Mouse (Mus musculus) gastrocnemius, postnatal 14 days (tissue): ENCODE measurements around the gene Gpat2. TPM values are rescaled to one million over a fixed set of nuclear protein-coding genes. Genes with fewer than 3 reads are reported as not detected.

ENCODE experiments used
- DNase-seq: peaks from one replicate; pipeline ENCODE4 v3.0.0; 2021; ENCODE audit warnings: mixed read lengths
- intact Hi-C: fragments of 180-260 bp; cut with DNase I; formaldehyde crosslinking; loops from one replicate; pipeline ENCODE4 v1.15.1; 2025; ENCODE audit warnings: low total_unique reads
- long read RNA-seq, 2 experiments: library from polyadenylated mRNA; stranded (forward); transcript quantifications; one replicate each; pipeline ENCODE4 v2.0.0; 2021
- total RNA-seq, 2 experiments: library from RNA; stranded (reverse); gene quantifications; 2 replicates each; pipeline ENCODE4 v1.2.3; 2021

Gpat2 gene
- not detected for total RNA-seq
- long read RNA-seq, experiment 1: 0 reads
- long read RNA-seq, experiment 2: 0 reads

DNA sequence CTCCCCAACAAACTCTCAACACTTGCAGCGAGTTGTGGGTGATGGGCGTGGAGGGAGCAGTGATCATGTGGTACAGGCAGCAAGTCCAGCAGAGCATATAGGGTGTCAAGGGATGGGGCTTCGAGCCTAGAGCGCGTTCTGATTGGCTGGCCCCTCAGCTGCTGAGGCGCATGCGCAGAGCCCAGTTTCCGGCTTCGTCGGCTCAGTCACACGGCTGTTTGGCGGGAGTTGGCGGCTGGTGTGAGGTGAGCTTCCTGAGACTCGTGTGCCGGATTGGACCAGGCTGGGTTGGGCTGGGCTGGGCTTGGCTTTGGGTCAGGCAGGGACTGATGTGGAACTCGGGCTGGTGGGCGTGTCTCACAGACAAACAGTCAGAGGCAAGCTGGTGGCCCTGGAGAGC is at the start of gene Gpat2:
TSS of gene Gpat2 (plus strand) at position 223 of the 400 bp plus-strand sequence.
- intact Hi-C loops: no loop called here
- no peak for DNase-seq

GRCm38 (mm10) chr2:127375759-127376341 is 49.1 kb upstream of the Gpat2 start:
- intact Hi-C loops: no loop called here
- no peak for DNase-seq

DNA sequence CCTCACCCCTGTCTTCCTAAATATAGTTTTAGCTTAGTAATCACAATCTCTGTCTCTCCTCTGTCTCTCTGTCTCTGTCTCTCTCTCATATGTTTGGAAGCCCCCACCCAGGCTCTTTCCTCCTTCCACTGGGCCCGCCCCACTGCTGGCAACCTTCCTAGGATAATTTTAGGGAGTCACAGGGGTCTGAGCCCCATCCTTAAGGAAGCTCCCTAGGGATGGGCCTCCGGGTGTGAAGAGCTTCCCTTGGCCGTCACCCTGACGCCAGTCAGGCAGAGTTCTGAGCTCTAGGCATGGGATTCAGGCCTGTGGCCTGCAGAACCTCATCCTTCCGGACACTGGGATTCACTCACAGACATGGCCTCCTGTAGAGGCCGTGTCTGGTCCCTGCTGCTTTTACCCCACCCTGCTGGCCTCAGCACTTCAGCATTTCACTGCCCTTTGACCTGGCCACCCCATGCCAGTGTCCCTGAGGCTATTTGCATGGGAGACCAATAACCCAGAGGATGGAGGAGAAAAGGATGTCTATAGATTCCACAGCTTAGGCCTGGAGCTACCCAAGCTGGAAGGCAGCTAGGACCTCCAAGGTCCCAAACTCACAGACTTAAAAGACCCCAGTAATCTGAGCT is 48.5 kb upstream of the Gpat2 start:
- no peak for DNase-seq
- intact Hi-C loops: no loop called here

DNA sequence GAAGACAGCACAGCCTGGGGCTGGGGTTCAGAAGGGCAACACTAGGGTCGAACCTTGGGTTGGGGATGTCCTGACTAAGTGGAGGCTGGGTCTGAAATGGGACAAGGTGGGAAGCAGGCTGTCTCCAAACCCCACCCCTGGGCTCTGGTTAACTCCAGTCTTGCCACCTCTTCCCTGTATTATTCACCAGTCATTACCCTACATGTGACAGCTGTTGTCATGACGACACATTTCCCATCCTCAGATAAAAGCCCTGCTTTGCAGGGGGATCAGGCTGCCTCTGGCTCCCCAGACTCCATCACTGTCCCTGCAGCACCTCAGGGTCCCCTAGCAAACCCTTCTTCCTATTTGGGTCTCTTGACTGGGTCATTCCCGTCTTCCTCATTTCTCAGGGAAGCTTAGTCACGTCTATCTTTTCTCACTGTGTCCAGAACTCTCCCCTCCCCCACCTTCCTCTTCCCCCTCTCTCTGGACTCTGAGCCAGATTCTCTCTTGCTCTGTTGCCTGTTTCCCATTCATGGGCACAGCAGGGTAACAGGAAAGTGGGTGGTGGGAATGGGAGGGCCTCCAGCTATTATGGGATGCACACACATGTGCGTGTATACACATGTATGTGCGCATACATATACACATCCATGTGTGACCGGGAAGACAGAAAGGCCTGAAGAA is 46.9 kb upstream of the Gpat2 start:
- intact Hi-C loops: no loop called here

DNA sequence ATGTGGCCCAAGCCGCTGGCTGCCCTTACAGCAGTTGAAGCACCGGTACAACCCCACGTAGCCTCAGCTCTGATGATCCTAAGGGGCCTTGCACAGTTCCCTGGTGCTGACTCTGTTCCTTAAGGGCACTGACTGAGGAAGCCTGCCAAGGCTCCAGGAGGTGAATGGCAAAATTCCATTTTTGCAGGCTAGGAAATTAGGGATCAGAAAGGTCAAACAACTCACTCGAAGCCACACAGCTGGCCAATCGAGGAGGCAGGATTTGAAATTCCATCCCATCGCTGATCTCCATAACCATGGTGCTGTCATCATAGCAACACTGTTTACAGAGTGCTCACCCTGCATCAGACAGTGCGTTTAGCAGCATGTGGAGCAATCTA is 46.4 kb upstream of the Gpat2 start:
- intact Hi-C loops: no loop called here
- DNase-seq: no peak

More for the DNA sequence above, 46.9 kb upstream of the Gpat2 start:
- DNase-seq: no peak

- intact Hi-C loops: no loop called here
- no peak for DNase-seq
These were observed 45.7 kb upstream of the Gpat2 start for GRCm38 (mm10) chr2:127379250-127379649.

- DNase-seq: no peak
- intact Hi-C loops: no loop called here
These were observed 41.1 kb upstream of the Gpat2 start for GRCm38 (mm10) chr2:127383881-127384280.

DNA sequence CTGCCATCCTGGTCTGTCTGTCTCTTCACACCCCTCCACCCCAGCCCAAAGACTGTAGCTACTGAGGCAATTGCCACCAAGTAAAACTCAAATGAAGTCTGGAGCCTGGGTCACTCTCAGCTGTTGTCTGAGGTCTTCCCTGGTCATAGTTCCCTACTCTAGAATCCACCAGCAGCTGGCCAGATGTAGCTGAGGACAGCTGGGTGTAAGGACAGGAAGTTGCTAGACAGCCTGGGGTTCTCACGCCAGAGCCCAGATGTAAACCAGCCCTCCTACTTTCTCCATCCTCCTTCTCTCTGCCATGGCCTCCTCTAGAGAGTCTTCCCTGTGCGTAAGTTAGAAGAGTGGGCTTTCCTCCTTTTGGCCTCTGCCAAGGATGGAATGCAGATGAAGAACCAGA is 37.5 kb upstream of the Gpat2 start:
- no peak for DNase-seq
- intact Hi-C loops: no loop called here

DNA sequence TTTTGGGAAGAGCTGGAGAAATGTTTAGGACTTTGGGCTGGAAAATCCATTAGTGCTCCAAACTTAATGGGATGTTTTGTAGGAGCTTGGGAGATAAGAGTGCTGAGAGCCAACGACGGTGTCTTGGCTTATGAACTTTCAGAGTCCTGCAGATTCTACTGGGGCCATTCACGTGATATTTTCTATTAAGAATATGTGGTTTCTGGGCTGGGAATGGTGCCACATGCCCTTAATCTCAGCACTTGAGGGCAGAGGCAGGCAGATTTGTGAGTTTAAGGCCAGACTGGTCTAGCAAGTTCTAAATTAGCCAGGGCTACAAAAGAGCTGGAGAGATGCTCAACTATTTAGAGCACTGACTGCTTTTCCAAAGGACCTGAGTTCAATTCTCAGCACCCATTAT is 34.6 kb upstream of the Gpat2 start:
- intact Hi-C loops: no loop called here
- DNase-seq: no peak

DNA sequence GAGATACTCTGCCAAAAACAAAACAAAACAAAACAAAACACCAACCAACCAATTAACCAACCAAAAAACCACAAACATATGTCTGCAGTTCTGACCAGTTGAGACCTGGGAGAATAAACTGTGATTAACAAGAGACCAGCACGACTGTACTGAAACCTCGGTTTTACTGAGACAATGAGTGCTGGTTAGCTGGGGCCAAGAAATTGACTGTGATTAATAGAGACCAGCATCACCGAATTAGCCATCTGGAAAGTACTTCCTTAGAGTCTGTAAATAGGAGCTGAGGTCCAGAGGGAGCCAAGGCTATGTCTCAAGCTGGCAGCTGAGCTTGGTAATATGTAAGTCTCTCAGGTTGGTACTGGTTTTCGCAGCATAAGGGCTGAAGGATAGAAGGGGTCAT is 34.2 kb upstream of the Gpat2 start:
- no peak for DNase-seq
- intact Hi-C loops: no loop called here

- no peak for DNase-seq
- intact Hi-C loops: no loop called here
These were observed 33.7 kb upstream of the Gpat2 start for GRCm38 (mm10) chr2:127391323-127391722.

GRCm38 (mm10) chr2:127394606-127395161 is 30.3 kb upstream of the Gpat2 start:
- intact Hi-C loops: no loop called here
- DNase-seq: no peak

- DNase-seq: no peak
- intact Hi-C loops: no loop called here
These were observed 26.3 kb upstream of the Gpat2 start for GRCm38 (mm10) chr2:127398738-127399137.

DNA sequence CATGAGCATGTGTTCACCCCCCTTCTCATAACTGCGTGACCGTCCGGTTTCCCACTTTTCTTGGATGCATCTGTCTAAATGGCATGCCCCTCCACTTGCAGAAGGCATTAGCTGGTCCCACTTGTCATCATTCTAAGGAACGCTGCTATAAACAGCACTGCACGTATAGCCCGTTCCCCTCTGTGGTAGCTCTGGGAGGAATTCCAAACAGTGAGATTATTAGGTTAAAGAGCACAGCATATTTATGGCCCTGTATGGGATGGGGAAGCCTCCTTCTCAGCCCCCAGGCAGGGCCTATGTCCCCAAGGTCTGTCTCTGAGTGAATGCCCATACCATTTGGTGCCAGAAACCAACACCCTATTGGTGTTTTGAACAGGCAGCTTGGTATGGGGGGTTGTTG is 13.9 kb upstream of the Gpat2 start:
- DNase-seq: no peak
- intact Hi-C loops: no loop called here

GRCm38 (mm10) chr2:127415806-127416205 is 9.2 kb upstream of the Gpat2 start:
- intact Hi-C loops: no loop called here
- no peak for DNase-seq

DNA sequence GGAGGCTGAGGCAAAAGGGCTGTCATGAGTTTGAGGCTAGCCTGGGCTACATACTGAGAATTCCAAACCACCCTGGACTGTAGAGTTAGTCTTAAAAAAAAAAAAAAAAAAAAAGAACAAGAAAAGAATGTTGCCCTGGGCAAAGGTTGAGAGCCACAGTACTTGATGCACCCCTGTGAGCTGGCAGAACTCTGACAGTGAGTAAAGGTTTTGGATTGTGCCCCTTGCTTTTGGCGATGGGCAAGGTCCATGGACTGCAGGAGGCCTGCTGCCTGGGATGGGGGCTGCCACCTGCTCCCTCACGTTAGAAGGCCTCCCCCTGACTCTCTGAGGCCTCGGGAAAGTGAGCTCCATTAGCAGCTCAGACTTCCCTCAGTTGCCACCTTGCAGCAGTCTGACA is 8.3 kb upstream of the Gpat2 start:
- intact Hi-C loops: no loop called here
- DNase-seq: no peak

- no peak for DNase-seq
- intact Hi-C loops: no loop called here
These were observed 6.6 kb upstream of the Gpat2 start for GRCm38 (mm10) chr2:127418266-127418970.

- no peak for DNase-seq
- intact Hi-C loops: loop anchor here (2.0 kb wide), 1 partner anchor 67 kb away; the partner anchor contains the start of gene Adra2b
These were observed 5.2 kb downstream of the Gpat2 start for GRCm38 (mm10) chr2:127430238-127430637.

DNA sequence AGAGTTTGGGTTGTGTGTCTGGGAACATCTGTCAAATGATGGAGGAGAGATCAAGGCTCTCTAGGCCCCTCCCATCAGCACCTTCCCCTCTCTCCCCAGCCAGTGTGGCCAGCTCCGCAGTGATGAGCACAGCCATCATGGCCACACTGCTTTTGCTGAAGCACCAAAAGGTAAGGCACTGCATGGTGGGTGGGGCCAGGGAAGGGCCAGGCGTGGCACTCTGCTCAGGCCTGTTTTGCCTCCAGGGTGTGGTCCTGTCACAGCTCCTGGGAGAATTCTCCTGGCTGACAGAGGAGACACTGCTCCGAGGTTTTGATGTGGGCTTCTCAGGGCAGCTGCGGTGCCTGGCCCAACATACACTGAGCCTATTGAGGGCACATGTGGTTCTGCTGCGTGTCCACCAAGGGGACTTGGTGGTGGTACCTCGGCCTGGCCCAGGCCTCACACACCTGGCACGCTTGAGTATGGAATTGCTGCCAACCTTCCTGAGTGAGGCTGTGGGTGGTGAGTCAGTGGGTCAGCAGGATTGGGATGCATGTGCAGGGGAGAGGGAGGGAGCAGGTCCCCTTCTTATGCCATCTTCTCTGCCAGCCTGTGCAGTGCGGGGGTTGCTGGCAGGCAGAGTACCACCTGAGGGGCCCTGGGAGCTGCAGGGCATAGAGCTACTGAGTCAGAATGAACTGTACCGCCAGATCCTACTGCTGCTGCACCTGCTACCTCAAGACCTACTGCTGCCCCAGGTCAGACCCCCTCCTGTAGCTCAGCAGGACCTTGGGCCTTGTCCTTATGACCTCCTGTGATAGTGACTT is 8.7 kb downstream of the Gpat2 start:
- intact Hi-C loops: no loop called here
- DNase-seq: no peak
